Mouse (Mus musculus): Measurements from ENCODE around the gene Ide. TPM values are rescaled to one million over a fixed set of nuclear protein-coding genes. Genes with fewer than 3 reads are reported as not detected.

Ide gene
- total RNA-seq, 4 experiments from 2014 or later, result 81.5 to 153 (median 83.3) TPM

Other genes with a start within 250 kb of the Ide start
- gene March5, start 130.3 kb downstream of the Ide start, total RNA-seq (2022), result 100 to 1,000 TPM in 1 of 4 experiments, 10 to 100 TPM in 3; 78.1 to 100 (median 96.2) TPM
- 10 to 100 TPM; 20.4 to 29.9 (median 26.0) TPM for gene Cpeb3, start 129.3 kb downstream of the Ide start, total RNA-seq (2022)
- 1 to 10 TPM in 3 of 4 experiments, under 1 TPM in 1; 0.99 to 1.3 (median 1.1) TPM for gene Kif11, start 38.6 kb upstream of the Ide start, total RNA-seq (2022)
- gene Hhex, start 97.0 kb upstream of the Ide start, total RNA-seq (2022), result 100 to 1,000 TPM in 2 of 4 experiments, 10 to 100 TPM in 2; 23.6 to 283 (median 97.2) TPM
- gene Exoc6, start 212.6 kb upstream of the Ide start, total RNA-seq (2022), result 10 to 100 TPM; 18.7 to 26.7 (median 22.0) TPM